Mouse (Mus musculus): ENCODE data around the gene D3Ertd254e.
"Not testable (repeated sequence)": the region's sequence is repeated elsewhere in the genome, so short reads cannot be mapped to it uniquely, and the experiment has no call there.

D3Ertd254e gene

DNA sequence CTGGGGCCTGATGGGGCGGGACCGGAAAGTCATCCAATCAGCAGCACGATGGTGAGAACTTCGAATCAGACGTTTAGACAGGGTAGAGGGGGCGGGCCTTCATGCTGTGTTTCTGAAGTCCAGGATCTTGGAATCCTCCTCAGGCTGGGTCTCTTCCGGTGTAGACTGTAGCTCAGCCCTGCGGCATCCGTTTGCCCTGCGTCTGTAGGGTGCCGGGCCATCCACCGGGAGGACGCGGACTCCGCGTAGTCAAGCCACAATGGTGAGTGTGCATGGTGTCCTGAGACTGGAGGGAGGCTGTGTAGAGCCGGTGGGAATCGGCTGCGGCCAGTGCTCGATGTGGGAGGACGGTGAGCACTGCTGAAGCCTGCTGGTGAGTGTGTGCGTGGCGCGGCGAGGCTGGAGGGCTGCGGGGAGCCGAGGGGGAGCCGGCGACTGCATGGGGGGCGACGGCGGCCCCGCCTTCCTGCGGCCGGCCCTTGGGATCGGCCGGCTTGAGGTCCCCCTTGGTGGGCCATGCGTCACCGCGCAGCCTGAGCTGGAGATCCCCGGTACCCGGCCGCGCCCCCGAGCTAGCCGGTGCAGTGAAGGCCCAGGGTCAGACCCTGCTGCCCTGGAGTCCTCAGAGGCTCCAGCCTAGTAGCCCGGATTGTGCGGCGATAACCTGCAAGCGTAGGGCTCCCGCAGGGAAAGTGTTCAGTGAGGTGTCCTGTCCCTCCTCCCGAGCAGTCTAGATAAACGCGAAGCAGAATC lies at the start of gene D3Ertd254e:
D3Ertd254e (plus strand) TSS at position 84 of the 753 bp plus-strand sequence.
- DNase-seq (ENCODE audit: low spot score): peak; percentile 90

DNA sequence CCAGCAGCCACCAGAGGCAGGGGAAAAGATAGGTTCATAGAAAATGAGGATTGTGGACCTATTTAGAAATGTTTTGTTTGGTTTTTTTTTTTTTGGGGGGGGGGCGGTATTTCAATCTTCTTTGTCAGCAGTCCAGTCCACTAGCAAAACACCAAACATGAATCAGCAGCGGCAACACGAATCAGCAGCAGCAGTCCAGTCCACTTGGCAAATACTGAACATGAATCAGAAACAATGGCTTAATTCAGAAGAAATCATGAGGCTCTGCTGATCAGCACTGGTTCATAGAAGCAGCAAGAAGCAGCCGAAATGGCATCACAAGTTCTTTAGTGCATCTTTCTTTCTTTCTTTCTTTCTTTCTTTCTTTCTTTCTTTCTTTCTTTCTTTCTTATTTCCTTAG lies 34.7 kb upstream of the D3Ertd254e start:
- DNase-seq (ENCODE audit: low spot score): no peak

DNA sequence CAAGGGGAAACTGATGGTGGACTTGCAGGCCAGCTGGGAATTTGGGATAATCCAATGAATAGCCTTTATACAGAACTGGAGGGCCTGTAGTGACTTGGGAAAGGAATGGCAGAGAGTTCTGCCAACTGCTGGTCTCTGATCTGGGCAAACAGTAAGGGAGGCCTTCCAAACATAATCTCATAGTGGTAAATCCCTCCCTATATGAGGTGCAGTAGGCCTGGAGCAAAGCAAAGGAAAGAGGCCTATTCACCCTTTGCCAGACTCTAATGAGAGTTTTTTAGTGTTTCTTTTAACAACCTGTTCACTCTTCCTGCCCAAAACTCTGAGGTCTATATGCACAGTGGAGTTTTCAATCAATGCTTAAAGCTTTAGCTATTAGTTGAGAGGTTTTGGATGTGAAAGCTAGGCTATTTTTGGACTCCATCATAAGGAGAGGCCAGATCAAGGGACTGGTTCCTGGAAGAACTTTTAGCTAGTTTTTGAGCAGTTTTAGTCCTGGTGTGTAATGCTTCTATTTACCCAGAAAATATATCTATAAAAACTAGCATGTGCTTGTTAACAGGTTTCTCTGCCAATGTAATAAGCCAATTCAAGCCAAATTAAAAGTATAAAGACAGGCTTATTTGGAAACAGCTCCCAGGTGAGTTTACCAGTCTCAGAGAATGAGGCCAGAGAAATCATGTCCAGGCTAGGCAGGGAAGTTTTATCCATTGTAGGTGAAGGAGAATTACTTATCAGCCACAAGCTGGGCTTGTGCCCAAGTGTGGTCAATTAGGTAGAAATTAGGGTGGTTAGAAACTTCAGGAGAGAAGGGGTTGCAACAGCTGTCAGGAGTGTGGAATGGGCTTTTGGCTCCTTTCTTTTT lies 30.9 kb upstream of the D3Ertd254e start:
- DNase-seq (ENCODE audit: low spot score): no peak

DNA sequence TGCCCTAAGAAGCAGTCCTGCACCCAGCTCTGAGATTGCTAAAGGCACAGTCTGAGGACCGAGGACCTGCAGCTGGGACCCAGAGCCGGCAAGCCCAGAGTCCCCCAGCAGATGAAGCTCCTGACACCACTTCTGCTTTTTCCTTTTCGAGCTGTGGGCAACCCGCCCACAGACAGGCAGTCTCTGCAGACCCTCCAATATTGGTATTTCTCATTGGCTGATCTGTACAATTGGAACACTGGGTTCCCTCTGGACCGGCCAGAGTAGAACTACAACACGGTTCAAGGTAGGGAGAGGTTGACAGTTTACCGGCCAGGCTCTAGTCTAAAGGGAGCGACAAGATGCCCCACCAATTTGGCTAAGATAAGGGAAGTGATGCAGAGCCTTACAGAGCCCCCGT lies 24.6 kb upstream of the D3Ertd254e start:
- not testable (repeated sequence) for DNase-seq (ENCODE audit: low spot score)

DNA sequence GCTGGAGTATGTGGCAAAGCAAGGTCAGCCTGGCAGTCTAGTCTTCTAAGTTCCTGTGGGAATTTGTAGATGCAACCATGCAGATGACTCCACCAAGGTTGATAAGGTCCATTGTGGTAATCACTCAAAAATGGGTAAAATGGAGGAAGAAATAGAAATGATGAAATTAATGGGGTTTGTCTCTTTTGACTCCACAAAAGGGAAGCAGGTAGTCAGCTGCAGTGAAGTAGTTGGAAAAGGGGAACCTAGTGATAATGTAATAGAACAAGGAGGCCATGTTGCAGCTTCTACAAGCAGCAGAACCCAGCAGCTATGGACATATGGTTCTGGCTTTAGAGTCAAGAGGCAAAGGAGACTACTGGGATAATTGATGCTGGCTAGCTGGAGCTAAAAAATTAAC lies 14.7 kb upstream of the D3Ertd254e start:
- no peak for DNase-seq (ENCODE audit: low spot score)

DNA sequence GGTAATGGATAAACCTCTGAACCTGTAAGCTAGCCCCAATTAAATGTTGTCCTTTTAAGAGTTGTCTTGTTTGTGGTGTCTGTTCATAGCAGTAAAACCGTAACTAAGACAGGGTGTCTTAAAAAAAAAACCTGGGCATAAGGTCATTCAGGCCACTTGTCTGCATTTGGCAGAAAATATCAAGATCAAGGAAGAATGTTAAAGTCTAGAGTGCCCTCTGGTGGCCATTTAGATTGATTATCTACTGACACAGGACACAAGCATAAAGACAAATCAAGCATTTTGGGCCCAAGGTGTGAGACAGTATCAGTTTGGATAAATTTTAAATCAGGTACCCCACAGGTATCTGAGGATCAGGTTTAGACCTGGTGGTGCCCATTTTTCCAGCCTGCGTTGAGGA lies 13.3 kb upstream of the D3Ertd254e start:
- no peak for DNase-seq (ENCODE audit: low spot score)

DNA sequence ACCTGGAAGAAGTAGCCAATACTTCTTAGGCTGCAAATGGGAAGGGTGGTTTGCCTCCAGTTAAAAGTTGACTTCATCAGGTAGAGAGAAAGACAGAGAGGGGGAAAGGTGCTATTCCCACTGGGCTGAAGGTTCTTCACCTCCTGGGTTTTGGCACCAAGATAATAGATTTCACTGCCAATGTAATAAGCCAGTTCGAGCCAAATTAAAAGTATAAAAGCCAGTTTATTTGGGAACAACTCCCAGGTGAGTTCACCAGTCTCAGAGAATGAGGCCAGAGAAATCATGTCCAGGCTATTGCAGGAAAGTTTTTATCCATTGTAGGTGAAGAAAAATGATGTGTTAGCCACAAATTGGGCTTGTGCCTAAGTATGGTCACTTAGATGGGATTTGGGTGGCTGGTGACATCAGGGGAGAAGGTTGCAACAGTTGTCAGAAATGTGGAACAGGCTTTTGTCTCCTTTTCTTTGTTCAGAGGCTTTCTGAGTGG lies 12.6 kb upstream of the D3Ertd254e start:
- DNase-seq (ENCODE audit: low spot score): no peak

DNA sequence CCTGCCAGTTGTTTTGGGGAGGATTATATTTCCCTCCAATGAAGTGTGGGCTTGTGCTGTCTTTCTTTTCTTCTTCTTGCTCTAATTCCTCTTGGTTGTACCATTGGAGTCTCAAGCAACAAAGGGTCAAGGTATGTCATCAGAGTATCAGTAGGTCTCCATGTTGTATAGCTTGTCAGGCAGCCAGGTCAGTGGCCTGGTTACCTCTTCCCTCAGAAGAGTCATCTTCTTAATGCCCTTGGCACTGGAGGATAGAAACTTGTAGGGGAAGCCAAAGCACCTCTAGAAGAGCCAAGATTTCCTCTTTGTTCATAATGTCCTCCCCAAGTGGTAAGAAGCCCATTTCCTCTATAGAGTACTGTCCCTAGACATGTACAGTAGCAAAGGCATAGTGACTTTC lies 11.8 kb upstream of the D3Ertd254e start:
- DNase-seq (ENCODE audit: low spot score): no peak

DNA sequence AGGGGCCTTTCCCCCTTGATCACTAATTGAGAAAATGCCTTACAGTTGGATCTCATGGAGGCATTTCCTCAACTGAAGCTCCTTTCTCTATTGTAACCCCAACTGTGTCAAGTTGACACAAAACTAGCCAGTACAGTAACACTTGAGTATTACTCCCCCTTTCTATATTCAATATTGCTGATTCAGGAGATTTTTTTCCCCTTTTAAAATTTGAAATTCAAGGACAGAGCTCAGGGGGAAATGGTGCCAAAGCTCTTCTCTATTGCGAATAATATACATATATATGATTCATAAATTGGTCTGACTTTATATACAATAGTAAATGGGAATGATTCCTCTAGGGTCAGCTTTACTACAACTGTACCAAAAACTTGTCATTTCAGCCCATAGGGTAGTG lies 282 bp upstream of the D3Ertd254e start:
- no peak for DNase-seq (ENCODE audit: low spot score)

DNA sequence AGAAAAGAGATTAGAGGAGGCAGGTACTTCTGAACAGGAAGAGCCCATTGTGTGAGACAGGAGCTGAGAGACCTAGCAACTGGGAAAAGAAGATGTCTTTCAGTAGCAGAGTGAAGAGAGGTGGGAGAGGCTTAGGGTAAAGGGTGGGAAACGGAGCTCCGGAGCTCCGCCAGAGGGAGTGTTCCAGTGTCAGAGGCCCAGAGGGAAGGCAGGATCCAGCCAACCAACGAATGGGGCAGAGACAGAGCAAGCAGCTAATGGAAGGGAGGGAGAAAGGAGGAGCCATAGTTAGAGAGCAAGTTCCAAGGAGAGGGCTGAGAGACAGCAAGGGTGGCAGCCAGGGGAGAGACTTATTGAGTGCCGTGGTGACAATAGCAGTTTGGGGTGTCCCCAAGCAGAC lies 4.5 kb downstream of the D3Ertd254e start:
- no peak for DNase-seq (ENCODE audit: low spot score)

DNA sequence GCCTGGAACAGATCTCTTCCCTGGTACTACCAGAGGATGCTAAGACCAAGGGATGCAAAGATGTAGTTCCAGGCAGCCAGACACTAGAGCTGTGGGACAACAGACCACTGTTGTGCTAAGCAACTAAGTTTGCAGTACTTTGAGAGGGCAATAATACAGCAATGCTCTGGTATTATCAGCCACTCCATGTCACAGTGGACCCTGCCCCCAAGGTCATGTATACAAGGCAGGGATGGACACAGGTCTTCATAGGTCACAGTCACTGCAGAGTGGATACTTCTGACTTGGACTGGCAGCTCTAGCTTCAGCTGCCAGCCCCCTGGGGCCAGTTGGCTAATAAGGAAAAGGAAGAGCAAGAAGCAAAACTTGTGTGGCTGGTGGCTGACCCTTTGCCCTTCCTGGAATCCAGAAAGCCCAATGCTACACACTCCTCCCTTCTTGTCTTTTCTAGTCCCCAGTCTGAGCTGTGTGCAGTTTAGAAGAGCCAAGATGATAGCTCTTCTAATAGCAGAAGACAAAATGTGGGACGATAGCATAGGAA lies 19.9 kb downstream of the D3Ertd254e start:
- no peak for DNase-seq (ENCODE audit: low spot score)

DNA sequence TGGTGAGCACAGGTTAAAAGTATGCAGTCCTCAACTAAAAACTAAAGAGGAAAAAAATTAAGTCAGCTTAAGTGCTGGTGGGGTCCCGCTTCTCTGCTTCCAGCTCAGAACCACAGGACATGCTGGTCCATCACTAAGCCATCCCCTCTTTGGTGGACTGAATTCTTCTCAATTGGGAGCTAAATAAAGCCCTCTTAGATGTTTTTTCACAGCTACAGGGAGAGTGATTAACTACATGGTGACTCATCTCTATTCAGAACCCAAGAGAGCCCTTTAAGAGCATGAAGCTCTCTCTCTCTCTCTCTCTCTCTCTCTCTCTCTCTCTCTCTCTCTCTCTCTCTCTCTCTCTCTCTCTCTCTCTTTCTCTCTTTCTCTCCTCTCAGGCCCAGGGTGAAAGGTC lies 20.5 kb downstream of the D3Ertd254e start:
- no peak for DNase-seq (ENCODE audit: low spot score)

DNA sequence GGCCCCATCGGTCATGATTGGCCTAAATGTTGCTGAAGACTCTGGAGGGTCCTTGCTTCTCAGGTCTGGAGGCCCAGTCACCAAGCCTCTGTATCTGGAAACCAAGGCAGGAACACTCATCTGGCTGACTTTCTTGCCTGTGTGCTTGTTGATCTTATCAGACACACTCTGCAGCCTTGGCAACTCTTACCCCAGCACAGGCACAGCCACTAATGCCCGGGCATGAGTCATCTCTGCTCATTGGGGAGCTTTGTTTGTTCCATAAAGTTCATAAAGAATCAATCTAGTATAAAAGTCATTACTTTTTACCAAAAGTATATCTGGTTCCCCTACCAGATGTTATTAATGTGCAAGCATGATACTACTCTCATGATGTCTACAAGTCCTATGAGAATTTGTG lies 22.9 kb downstream of the D3Ertd254e start:
- peak; percentile 49 for DNase-seq (ENCODE audit: low spot score)

DNA sequence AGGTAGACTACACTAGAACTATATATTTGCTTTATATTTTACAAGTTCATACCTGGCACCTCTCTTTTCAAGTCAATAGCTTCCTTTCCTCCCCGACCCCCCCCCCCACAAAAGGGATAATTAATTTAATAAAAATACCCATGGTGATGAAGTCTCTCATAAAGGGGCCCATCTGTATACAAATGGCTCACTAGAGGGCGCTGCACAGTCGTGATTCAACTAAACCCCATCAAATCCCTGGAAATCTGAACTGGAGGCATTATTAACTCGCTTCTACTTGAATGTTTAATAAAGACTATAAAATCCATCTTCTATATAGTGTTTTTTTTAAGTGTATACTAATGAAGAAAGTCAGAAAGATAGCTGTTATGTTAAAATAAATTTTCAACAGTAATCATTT lies 30.7 kb downstream of the D3Ertd254e start:
- peak; percentile 58 for DNase-seq (ENCODE audit: low spot score)

DNA sequence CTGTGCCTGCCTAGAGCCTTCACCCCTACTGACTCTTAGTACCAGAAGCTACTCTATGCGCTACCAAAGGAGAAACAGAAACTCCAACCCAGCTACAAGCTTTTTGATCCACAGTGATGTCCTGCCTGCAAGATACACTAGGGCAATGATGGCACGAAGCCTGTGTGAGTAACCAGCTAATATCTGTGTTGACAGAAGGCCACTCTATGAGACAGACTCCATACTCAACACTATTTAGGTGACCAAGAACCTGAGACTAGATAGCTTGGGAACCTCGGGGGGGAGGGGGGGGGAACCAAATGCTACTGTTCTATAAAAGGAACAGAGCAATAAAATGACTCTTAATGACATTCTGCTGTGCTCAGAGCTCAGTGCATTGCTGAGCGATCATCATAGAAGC lies 35.7 kb downstream of the D3Ertd254e start:
- DNase-seq (ENCODE audit: low spot score): no peak

DNA sequence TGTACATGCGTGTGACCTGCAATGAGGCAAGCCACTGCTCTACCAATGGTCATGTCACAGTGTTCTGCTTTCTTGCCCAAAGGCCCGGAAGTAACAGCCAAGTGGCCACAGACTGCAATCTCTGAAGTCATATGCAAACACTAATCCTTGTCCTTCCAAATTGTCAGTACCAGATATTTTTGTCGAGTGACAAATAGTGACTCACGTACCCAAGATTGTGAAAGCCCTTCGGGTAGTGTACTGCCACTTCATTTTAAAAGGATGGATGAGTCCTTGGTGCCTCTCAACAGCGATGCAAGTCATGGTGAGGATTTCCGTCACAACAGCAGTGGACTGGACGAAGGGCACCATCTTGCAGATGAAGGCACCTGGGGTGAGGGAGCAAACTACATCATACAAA lies 38.4 kb downstream of the D3Ertd254e start:
- DNase-seq (ENCODE audit: low spot score): no peak

DNA sequence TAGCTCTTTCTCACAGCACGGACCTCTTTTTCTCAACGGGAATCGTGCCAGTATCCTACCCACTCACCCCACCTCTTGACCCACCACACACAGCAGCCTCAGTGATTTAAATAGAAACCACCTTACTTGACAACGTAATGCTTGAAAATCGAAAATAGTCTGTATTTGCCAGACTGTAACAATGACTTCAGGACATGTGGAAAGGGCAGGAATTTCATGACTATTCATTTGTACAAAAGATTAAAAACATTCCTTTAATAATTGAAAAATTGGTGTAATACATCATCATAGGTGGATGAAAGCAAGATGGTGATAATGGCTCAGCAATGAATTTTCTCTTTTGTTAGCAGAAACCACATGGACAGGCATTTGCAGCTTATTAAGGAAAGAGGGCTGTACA lies 50.3 kb downstream of the D3Ertd254e start:
- DNase-seq (ENCODE audit: low spot score): no peak

DNA sequence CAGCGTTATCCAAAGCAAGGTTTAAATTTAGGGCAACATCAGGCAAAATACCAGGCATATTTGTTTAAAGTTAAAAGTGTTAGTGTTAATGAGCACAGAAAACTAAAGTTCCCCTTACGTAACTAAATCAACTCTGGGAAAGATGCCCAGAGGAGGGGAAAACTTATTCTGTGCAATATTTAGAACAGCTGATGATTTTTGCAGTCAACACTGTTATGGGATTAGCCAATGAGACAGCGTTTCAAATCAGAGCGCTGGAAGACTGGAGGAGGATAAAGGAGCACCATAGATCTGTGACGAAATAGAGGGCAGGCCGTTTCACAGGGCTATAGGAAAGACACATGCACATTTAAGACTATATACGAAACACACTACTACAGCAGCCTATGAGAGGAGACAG lies 52.1 kb downstream of the D3Ertd254e start:
- DNase-seq (ENCODE audit: low spot score): no peak

DNA sequence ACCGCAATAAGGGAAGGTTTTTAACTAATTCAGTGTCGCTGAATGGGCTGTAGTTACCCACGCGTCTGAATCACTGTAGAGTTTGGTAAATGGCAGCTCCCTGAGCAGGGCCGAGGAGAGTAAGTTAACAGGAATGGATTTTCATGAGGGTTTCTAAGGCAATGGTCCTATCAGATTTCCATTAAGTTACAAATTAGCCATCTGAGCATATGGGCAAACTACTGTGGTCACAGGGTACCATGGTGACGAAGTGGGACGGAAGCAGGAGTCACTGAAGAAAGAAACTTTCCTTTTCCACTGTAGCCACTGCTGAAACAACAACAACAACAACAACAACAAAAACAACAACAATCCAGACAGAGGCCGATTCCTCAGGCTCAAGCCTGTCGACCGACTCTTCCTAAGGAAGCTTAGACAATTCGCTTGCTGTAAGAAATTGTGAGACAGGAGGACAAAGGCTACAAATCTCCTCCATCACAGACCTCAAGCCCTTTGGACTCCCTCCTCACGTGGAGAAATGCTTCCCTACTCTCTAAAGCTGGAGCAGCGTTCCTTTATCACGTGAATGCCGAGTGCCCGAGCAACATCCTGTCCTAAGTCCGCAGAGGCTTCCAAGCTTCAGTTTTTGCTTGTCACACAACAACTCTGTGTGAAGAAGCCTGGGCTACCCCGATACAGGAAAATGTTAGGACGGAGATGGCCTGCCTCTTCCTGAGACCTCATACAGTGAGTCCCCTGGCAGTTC lies 56.9 kb downstream of the D3Ertd254e start:
- no peak for DNase-seq (ENCODE audit: low spot score)

DNA sequence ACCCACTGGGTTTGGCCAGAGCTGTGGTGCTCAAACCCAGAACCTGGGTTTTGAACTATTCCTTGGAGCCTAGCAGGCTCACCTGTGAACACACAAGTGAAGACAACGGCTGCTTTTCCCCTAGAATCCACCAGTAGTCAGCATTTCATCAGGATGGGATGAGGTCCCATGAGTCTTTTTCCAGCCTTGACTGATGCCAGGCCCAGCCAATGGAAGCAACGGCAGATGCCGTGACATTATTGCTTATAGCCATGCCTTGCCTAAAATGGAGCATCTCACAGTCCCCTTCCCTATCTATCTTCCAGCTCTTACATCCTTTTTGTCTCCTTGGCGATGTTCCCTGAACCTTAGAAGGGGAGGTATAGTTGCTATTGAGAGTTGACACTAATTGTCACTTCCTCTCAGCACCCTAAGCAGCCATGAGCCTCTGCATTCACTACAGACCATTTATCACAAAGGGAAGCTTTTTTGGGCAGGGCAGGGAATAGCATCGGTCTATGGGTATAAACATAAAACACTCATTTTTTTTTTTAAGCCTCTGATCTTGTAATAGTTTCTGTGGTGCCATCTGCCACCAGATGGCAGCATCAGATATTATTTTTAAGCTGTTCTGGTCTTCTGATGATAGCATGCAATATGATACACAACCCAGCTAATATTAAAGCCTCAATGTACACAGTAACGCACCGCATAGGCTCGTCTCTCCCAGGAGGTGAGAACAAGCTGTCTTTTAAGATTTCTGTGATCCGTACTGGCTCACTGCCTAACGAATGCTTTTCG lies 59.1 kb downstream of the D3Ertd254e start:
- DNase-seq (ENCODE audit: low spot score): peak; percentile 20

DNA sequence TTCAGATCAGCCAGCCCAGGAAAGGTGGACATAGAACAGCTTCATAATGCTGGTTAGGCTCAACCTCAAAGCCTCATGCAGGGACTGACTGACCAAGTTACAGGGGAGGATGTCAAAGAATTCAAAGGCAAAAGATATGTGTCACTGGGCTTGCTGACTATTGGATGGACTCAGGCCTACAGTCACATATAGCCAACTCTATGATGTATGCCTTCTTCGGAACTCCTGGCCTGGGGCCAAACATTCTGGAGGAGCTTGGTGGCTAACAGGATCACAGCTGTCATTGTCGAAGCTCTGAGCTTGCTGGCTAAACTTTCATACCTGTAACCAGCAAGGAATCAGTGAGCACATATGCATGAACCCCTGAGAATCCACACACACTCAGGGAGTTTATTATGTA lies 60.1 kb downstream of the D3Ertd254e start:
- no peak for DNase-seq (ENCODE audit: low spot score)
